Mouse (Mus musculus): Measurements from ENCODE around the gene Eif1ad. TPM values are rescaled to one million over a fixed set of nuclear protein-coding genes. Genes with fewer than 3 reads are reported as not detected.

The Eif1ad gene
- polyA plus RNA-seq, 1 experiment from 2014 or later: 72.9 TPM

DNA sequence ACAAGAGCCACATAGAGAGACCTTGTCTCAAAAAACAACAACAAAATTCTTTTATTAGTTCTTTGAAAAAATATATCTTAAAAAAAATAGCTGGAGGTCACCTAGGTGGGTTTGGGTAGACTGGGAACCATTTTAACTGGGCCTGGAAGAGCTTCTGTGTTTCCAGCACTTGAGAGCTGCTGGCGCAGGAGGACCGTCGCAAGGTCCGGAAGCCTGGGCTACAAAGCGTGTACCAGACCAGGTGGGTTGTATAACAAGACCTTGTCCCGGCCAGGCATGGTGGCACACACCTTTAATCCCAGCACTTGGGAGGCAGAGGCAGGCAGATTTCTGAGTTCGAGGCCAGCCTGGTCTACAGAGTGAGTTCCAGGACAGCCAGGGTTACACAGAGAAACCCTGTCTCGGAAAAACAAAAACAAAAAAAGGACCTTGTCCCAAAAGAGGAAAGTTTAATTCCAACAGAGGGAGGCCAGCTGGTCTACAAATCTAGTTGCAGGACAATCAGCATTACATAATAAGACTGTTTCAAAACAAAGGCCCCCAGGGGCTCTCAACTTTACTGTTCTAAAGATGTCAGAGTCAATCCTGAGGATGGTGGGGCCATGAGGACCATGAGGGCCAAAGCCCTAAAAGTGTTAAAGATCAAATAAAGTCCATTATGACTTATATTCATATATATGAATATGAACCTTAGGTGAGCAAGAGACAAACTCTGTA, 52.4 kb downstream of the Eif1ad start:
- Histone ChIP-seq H3K27me3 (replicated peaks; ENCODE audit: control insufficient read depth, insufficient read depth, low read length) (no peaks in the 10 kb centered on the region), H3K4me2 (no peak overlapping the region), H3K9me3 (ENCODE audit: control insufficient read depth, low read length) (no peaks in the 10 kb centered on the region), H3K4me3 (ENCODE audit: low read depth, low read length) (no peak overlapping the region), H3K9ac (ENCODE audit: low read depth, low read length) (no peak overlapping the region), H3K27ac (ENCODE audit: low read depth, low read length) (no peak overlapping the region), H3K36me3 (ENCODE audit: control insufficient read depth, insufficient read depth, low read length) (peaks cover 9% of the 10 kb centered on the region; the same call in 1 of the 2 replicates), H3K4me1 (replicated peaks; ENCODE audit: control insufficient read depth, insufficient read depth, low read length) (peaks cover 17% of the 10 kb centered on the region)
- 94% methylated on average over 8 of the region's 8 CpGs for WGBS
- DNase-seq (ENCODE audit: low spot score) (no peak), ATAC-seq (replicated peaks; ENCODE audit: low FRiP score) (no peak)

DNA sequence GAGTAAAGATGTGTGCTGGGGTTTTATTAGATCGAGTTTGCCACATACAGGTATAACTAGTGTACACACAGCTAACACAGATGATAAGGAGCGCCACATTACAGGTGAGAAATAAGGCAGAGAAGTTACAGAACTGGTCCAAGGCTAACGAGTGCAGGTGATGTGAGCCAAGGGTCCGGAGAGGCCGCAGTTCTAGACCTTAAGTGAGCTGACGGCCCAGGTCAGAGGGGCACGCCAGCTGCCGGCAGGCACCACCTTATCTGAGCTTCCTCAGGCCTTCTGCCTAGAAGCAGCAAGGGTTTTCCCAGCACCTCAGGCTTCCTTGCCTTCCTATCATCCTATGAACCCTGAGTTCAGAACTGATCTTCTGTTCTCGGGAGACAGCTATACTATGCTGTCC, 53.1 kb downstream of the Eif1ad start:
- WGBS: 71% methylated on average over 9 of the region's 9 CpGs
- DNase-seq (ENCODE audit: low spot score) (no peak), ATAC-seq (replicated peaks; ENCODE audit: low FRiP score) (no peak)
- Histone ChIP-seq H3K27ac (ENCODE audit: low read depth, low read length) (no peak overlapping the region), H3K9me3 (ENCODE audit: control insufficient read depth, low read length) (no peaks in the 10 kb centered on the region), H3K9ac (ENCODE audit: low read depth, low read length) (no peak overlapping the region), H3K4me3 (ENCODE audit: low read depth, low read length) (no peak overlapping the region), H3K4me1 (replicated peaks; ENCODE audit: control insufficient read depth, insufficient read depth, low read length) (peaks cover 14% of the 10 kb centered on the region), H3K27me3 (replicated peaks; ENCODE audit: control insufficient read depth, insufficient read depth, low read length) (no peaks in the 10 kb centered on the region), H3K4me2 (no peak overlapping the region), H3K36me3 (ENCODE audit: control insufficient read depth, insufficient read depth, low read length) (peaks cover 9% of the 10 kb centered on the region; the same call in 1 of the 2 replicates)

DNA sequence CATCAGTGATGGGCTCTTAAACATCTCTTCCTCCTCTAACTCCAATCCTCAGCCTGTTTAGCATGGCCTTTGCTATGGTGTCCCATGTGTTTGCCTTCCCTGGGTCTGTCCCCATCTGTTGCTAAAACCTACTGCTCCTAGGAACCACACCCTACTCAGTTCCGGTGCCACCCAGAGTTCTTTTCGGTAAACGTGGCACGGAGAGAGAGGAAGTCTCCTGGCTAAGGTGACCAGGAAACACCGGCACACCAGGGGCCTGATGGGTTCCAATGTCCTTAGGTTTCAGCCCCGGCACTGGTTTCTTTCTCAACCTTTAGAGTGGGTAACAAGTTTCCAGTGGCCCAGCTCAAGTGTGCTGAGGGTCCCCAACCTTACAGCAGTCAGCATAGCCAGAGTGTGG, 54.0 kb downstream of the Eif1ad start:
- WGBS: 89% methylated on average over 6 of the region's 6 CpGs
- ATAC-seq (replicated peaks; ENCODE audit: low FRiP score): no peak

More for the DNA sequence above, 54.0 kb downstream of the Eif1ad start:
- H3K27me3 ChIP-seq (replicated peaks; ENCODE audit: control insufficient read depth, insufficient read depth, low read length): no peaks in the 10 kb centered on the region
- no peaks in the 10 kb centered on the region for H3K9me3 ChIP-seq (ENCODE audit: control insufficient read depth, low read length)
- H3K4me2 ChIP-seq: no peak overlapping the region
- DNase-seq (ENCODE audit: low spot score): no peak
- no peak overlapping the region for H3K27ac ChIP-seq (ENCODE audit: low read depth, low read length)
- H3K4me3 ChIP-seq (ENCODE audit: low read depth, low read length): no peak overlapping the region
- peaks cover 13% of the 10 kb centered on the region for H3K4me1 ChIP-seq (replicated peaks; ENCODE audit: control insufficient read depth, insufficient read depth, low read length)
- peaks cover 9% of the 10 kb centered on the region; the same call in 1 of the 2 replicates for H3K36me3 ChIP-seq (ENCODE audit: control insufficient read depth, insufficient read depth, low read length)
- no peak overlapping the region for H3K9ac ChIP-seq (ENCODE audit: low read depth, low read length)

Other genes starting within 250 kb of the Eif1ad start
- 7.3 and 8.3 TPM in 2 replicates for gene Klc2, start 248.2 kb upstream of the Eif1ad start, polyA plus RNA-seq (2014; fragmentation: Nextera tagmentation; extraction: Ambion mirVana)
- 27.0 and 30.3 TPM in 2 replicates for gene Pacs1, start 93.6 kb upstream of the Eif1ad start, polyA plus RNA-seq (2014; fragmentation: Nextera tagmentation; extraction: Ambion mirVana)
- gene Sf3b2, start 71.3 kb upstream of the Eif1ad start, polyA plus RNA-seq (2014; fragmentation: Nextera tagmentation; extraction: Ambion mirVana): 285 and 290 TPM in 2 replicates
- gene Gal3st3, start 68.4 kb upstream of the Eif1ad start, polyA plus RNA-seq (2014; fragmentation: Nextera tagmentation; extraction: Ambion mirVana): 1.6 and 2.1 TPM in 2 replicates
- gene Catsper1, start 31.0 kb upstream of the Eif1ad start, polyA plus RNA-seq (2014; fragmentation: Nextera tagmentation; extraction: Ambion mirVana): not detected in 2 replicates
- not detected in 2 replicates for gene Cst6, start 17.2 kb upstream of the Eif1ad start, polyA plus RNA-seq (2014; fragmentation: Nextera tagmentation; extraction: Ambion mirVana)
- gene Banf1, start 427 bp downstream of the Eif1ad start, polyA plus RNA-seq (2014; fragmentation: Nextera tagmentation; extraction: Ambion mirVana): 601 and 643 TPM in 2 replicates
- gene Sart1, start 22.0 kb downstream of the Eif1ad start, polyA plus RNA-seq (2014; fragmentation: Nextera tagmentation; extraction: Ambion mirVana): 62.7 and 73.3 TPM in 2 replicates
- gene Tsga10ip, start 35.8 kb downstream of the Eif1ad start, polyA plus RNA-seq (2014; fragmentation: Nextera tagmentation; extraction: Ambion mirVana): 0.30 and 1.2 TPM in 2 replicates
- 124 and 151 TPM in 2 replicates for gene Drap1, start 58.2 kb downstream of the Eif1ad start, polyA plus RNA-seq (2014; fragmentation: Nextera tagmentation; extraction: Ambion mirVana)
- 24.2 and 27.2 TPM in 2 replicates for gene AI837181, start 58.4 kb downstream of the Eif1ad start, polyA plus RNA-seq (2014; fragmentation: Nextera tagmentation; extraction: Ambion mirVana)
- 0.52 and 0.59 TPM in 2 replicates for gene Fosl1, start 80.8 kb downstream of the Eif1ad start, polyA plus RNA-seq (2014; fragmentation: Nextera tagmentation; extraction: Ambion mirVana)
- gene Ccdc85b, start 91.2 kb downstream of the Eif1ad start, polyA plus RNA-seq (2014; fragmentation: Nextera tagmentation; extraction: Ambion mirVana): 5.8 and 6.3 TPM in 2 replicates
- gene Fibp, start 93.9 kb downstream of the Eif1ad start, polyA plus RNA-seq (2014; fragmentation: Nextera tagmentation; extraction: Ambion mirVana): 60.9 and 66.7 TPM in 2 replicates
- 0.39 and 0.52 TPM in 2 replicates for gene Ctsw, start 101.8 kb downstream of the Eif1ad start, polyA plus RNA-seq (2014; fragmentation: Nextera tagmentation; extraction: Ambion mirVana)
- 47.8 and 55.3 TPM in 2 replicates for gene Efemp2, start 107.2 kb downstream of the Eif1ad start, polyA plus RNA-seq (2014; fragmentation: Nextera tagmentation; extraction: Ambion mirVana)
- 28.3 and 33.8 TPM in 2 replicates for gene Mus81, start 121.7 kb downstream of the Eif1ad start, polyA plus RNA-seq (2014; fragmentation: Nextera tagmentation; extraction: Ambion mirVana)
- 2,498 and 2,516 TPM in 2 replicates for gene Cfl1, start 123.7 kb downstream of the Eif1ad start, polyA plus RNA-seq (2014; fragmentation: Nextera tagmentation; extraction: Ambion mirVana)
- not detected in 2 replicates for gene 1700020D05Rik, start 137.0 kb downstream of the Eif1ad start, polyA plus RNA-seq (2014; fragmentation: Nextera tagmentation; extraction: Ambion mirVana)
- 7.0 and 8.3 TPM in 2 replicates for gene Snx32, start 143.8 kb downstream of the Eif1ad start, polyA plus RNA-seq (2014; fragmentation: Nextera tagmentation; extraction: Ambion mirVana)
- gene Ovol1, start 193.9 kb downstream of the Eif1ad start, polyA plus RNA-seq (2014; fragmentation: Nextera tagmentation; extraction: Ambion mirVana): 0.22 TPM in 1 of 2 replicates, not detected in the other
- 3.6 and 3.8 TPM in 2 replicates for gene Ap5b1, start 201.3 kb downstream of the Eif1ad start, polyA plus RNA-seq (2014; fragmentation: Nextera tagmentation; extraction: Ambion mirVana)
- 175 and 189 TPM in 2 replicates for gene Rnaseh2c, start 235.1 kb downstream of the Eif1ad start, polyA plus RNA-seq (2014; fragmentation: Nextera tagmentation; extraction: Ambion mirVana)
- gene Kat5, start 243.5 kb downstream of the Eif1ad start, polyA plus RNA-seq (2014; fragmentation: Nextera tagmentation; extraction: Ambion mirVana): 24.0 and 28.0 TPM in 2 replicates

Data from liver, embryonic 11.5 days (tissue).